Mouse (Mus musculus) heart, postnatal 4 days (tissue): ENCODE results near the gene Ttyh1. TPM values are rescaled to one million over a fixed set of nuclear protein-coding genes. Genes with fewer than 3 reads are reported as not detected.

Experiments
- total RNA-seq, 2 experiments: library from RNA; stranded (reverse); gene quantifications; 2 replicates each; pipeline ENCODE4 v1.2.3; 2021

Gene Ttyh1
- total RNA-seq, 2 experiments from 2014 or later = 1.1 to 2.1 TPM

Other genes with a start within 250 kb of the Ttyh1 start
- under 1 TPM in 1 of 2 experiments, not detected in 1; 0.29 TPM for gene Gm14548, start 221.3 kb upstream of the Ttyh1 start, total RNA-seq
- gene Lilra6, start 203.9 kb upstream of the Ttyh1 start, total RNA-seq = under 1 TPM; 0.12 to 0.14 TPM
- under 1 TPM; 0.54 to 0.55 TPM for gene Lair1, start 56.2 kb upstream of the Ttyh1 start, total RNA-seq
- 10 to 100 TPM; 63.7 to 77.8 TPM for gene Leng8, start 17.6 kb downstream of the Ttyh1 start, total RNA-seq
- 1 to 10 TPM; 2.1 to 3.0 TPM for gene Leng9, start 31.0 kb downstream of the Ttyh1 start, total RNA-seq
- gene Cdc42ep5, start 45.5 kb downstream of the Ttyh1 start, total RNA-seq = 10 to 100 TPM; 13.6 to 14.0 TPM
- under 1 TPM; 0.21 to 0.32 TPM for gene Lilra5, start 118.3 kb downstream of the Ttyh1 start, total RNA-seq
- gene Ncr1, start 218.3 kb downstream of the Ttyh1 start, total RNA-seq = not detected